Mouse (Mus musculus) skeletal muscle tissue, adult 2 months (tissue): ENCODE measurements at regions not wholly inside any gene's neighbourhood (a gene's known extent, or its start where the extent isn't known, plus 50 kb on each side); places are given as distances from the start of the nearest gene placed in this dataset.
"Not testable (repeated sequence)": the region's sequence is repeated elsewhere in the genome, so short reads cannot be mapped to it uniquely, and the experiment has no call there.

ENCODE experiments used
- DNase-seq: peaks from one replicate; pipeline ENCODE4 v3.0.0-alpha.2; 2012; ENCODE audit warnings: low read depth, low spot score

DNA sequence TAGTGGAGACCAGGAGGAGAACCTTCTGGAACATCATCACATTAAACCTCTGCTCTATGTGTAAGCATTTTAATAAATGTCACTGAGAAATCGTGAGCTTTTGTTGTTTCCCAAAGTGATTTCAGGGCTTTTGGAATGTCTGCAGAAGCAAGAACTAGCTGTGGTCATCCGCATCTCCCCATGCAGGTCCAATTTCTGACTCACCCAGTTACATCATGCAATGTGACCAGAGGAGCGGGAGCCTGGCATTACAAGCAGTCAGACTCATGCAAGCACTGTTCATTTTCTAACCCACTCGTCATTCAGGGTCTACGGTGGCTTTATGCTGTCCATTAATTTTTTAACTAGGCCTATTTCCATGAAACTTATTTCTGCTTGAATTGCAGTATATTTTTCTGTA lies 151.2 kb upstream of the Supt20 start:
- DNase-seq, result peak; percentile 74

DNA sequence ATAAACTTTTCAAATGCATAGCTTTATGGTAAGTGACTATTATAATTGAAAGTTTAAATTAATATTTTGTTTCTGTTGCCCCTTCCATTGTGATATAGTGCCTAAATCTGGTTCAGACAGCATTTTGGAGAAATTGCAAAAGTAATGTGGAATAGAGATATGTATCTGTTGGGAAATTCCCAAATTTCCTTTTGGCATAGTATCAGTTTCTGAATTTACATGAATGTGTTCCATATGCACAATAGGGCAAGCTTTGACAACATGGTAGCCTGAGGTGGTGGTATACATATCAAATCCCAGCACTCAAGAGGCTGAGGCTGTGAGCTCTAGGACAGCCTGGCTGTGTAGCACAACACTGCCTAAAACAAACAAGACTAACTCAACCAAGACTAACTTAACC lies 147.2 kb upstream of the Supt20 start:
- DNase-seq, result no peak

GRCm38 (mm10) chr3:54551908-54552307 lies 140.7 kb upstream of the Supt20 start:
- peak; percentile 29 for DNase-seq

DNA sequence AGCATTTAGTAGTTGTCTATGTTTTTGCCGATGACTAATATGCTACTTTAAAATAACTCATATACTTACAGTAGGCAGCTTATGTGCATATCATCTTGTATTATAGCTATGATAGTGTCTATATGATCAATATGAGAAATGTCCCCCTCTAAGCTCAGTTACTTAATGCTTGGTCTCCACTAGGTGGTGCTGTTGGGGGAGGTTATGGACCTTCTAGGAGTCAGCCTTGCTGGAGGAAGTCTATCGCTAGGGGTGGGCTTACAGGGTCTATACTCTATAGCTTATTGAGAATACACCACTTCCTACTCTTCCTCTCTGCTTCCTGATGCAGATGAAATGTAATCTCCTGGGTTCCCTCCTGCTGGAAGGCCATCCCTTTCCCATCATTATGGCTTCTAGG lies 136.7 kb upstream of the Supt20 start:
- DNase-seq, result no peak

GRCm38 (mm10) chr3:54559053-54559452 lies 133.6 kb upstream of the Supt20 start:
- DNase-seq, result no peak

DNA sequence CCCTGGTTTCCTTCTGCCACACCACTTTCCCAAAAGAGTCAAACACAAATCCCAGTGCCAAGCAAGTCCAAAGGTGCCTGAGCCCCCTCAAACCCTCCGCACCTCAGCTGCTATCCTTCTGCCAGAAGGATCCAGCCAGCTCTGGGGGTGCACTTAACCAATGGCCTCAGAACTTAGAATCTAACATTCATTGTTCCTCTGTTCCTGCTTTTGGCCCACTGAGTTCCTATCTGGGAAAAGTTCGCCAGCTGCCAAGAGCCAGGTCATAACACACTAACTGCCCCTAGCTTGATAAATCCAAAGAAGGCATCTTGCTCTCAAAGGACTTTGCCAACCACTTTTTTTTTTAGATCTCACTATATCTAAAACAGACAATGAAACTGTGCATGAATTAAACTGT lies 133.1 kb upstream of the Supt20 start:
- no peak for DNase-seq

GRCm38 (mm10) chr3:54560056-54560922 lies 132.3 kb upstream of the Supt20 start:
- no peak for DNase-seq

GRCm38 (mm10) chr3:54567329-54567728 lies 125.3 kb upstream of the Supt20 start:
- DNase-seq, result no peak

- no peak for DNase-seq
Measured at GRCm38 (mm10) chr3:54568096-54568495, 124.5 kb upstream of the Supt20 start.

DNA sequence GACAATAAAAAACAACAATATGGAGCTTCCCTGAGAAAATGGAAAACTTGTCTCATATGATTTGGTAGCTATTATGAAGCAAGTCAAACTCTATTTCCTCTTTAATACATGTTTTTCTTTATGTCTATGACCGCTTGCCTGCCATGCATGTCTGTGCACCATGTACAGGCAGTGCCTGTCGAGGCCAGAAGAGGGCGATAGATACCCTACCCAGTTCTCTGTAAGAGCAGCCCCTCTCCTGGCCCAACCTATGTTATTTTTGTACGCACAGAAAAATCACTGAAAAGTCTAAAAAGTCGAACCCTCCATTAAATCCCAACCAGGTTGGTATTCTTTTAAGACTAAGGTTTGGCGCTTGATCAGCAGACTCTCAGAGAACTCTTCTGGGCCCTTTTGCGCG lies 122.1 kb upstream of the Supt20 start:
- DNase-seq, result no peak

GRCm38 (mm10) chr3:54577851-54578250 lies 114.8 kb upstream of the Supt20 start:
- DNase-seq, result no peak

DNA sequence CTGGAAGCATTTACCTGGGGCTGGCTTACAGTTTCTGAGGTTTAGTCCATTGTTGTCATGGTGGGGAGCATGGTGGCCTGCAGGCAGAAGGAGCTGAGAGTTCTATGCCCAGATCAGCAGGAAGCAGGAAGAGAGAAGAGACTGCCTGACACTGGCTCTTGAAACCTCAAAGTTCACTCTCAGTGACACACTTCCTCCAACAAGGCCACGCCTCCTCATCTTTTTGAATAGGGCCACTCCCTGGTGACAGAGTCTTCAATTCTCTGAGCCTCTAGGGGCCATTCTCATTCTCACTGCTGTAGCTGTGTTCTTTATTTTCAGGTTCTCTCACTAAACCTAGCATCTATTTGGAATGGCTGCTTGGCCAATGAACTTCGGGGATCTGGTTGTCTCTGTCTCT lies 113.2 kb upstream of the Supt20 start:
- no peak for DNase-seq

GRCm38 (mm10) chr3:54580339-54580738 lies 112.3 kb upstream of the Supt20 start:
- no peak for DNase-seq

DNA sequence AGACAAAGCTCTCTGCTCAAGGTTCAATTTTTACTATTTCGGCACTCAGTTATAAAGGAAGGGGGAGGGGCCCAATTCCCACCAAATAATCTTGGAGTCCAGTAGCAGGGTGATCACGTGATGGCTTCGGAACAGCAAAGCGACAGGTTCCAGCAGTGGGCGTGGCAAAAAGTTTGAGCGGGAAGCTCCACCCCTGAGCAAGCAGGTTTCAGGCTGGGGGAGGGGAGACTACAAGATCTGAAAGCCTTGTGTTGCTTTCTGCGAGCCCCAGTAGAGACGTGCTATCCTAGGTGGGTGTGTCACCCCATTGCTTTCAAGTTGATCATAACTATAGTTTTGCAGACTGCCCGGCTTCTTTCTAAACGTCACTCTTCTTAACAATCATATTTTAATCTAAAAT lies 106.8 kb upstream of the Supt20 start:
- not testable (repeated sequence) for DNase-seq

GRCm38 (mm10) chr3:54587127-54587995 lies 105.2 kb upstream of the Supt20 start:
- no peak for DNase-seq

DNA sequence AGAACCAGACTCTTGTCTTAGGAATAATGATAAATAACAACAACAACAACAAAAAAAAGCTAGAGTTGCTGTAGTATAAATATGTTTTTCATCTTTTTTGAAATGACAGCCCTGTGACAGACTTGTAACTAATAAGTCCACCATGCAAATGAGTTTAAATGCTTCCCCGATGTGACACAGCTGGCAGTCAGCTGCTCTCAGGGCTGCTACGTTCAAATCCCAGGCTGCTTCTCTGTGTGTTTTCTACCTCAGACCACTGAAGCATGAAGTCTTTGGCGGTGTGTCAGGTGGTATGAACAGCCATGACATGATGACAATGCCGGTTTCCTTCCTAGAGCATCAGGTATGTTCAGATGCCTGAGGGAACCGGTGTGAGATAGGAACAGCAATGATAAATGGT lies 104.4 kb upstream of the Supt20 start:
- DNase-seq, result no peak

GRCm38 (mm10) chr3:54589976-54590375 lies 102.6 kb upstream of the Supt20 start:
- DNase-seq, result no peak

GRCm38 (mm10) chr3:54591160-54591559 lies 101.4 kb upstream of the Supt20 start:
- DNase-seq, result no peak

DNA sequence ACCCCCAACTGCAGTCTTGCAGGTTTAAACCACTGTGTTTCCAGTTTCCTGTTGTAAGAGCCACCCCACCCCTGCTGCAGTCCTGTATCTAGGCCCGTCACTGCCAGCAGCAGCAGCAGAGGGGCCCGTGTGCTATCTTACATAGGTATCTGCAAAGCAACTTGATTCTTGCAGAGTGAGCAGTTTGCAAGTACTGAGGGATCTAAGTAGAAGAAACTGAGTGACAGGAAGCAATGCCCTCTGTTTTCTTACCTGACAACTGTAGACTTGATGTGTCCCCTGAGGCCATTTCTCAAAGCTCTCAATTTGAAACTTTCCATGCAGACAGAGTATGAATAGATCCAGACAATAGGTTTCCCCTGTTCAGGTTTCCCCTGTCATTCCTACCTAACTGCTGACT lies 100.5 kb upstream of the Supt20 start:
- no peak for DNase-seq

GRCm38 (mm10) chr3:54592655-54593428 lies 99.8 kb upstream of the Supt20 start:
- DNase-seq, result no peak

GRCm38 (mm10) chr3:54595193-54595592 lies 97.4 kb upstream of the Supt20 start:
- DNase-seq, result no peak
